Mouse (Mus musculus): ENCODE results near the gene Inafm2.

The Inafm2 gene

GRCm38 (mm10) chr2:118783663-118784062 is 38.1 kb downstream of the Inafm2 start:
- no peak for DNase-seq

- DNase-seq: no peak
Observed at GRCm38 (mm10) chr2:118786525-118786924, 41.0 kb downstream of the Inafm2 start.

- DNase-seq: no peak
Observed at GRCm38 (mm10) chr2:118789501-118789900, 43.9 kb downstream of the Inafm2 start.

- DNase-seq: no peak
Observed at GRCm38 (mm10) chr2:118790221-118790550, 44.6 kb downstream of the Inafm2 start.

- peak; percentile 76 to 83 for DNase-seq
Observed at GRCm38 (mm10) chr2:118790551-118791525, 45.3 kb downstream of the Inafm2 start.

- DNase-seq: no peak
Observed at GRCm38 (mm10) chr2:118791591-118792258, 46.2 kb downstream of the Inafm2 start.

GRCm38 (mm10) chr2:118792259-118792613 is 46.7 kb downstream of the Inafm2 start:
- DNase-seq: no peak

- no peak for DNase-seq
Observed at GRCm38 (mm10) chr2:118793636-118794035, 48.1 kb downstream of the Inafm2 start.

Measured in kidney, postnatal 4 days (tissue).